Mouse (Mus musculus) heart, embryonic 16.5 days (tissue): ENCODE measurements at regions not wholly inside any gene's neighbourhood (a gene's known extent, or its start where the extent isn't known, plus 50 kb on each side); places are given as distances from the start of the nearest gene placed in this dataset.

ENCODE experiments used
- ATAC-seq: fragments of 200-750 bp; cut with Nextera tagmentation; replicated peaks from 2 replicates; pipeline ENCODE4 v1.8.0; 2017; ENCODE audit warnings: moderate number of reproducible peaks; ENCODE audit not compliant: insufficient read depth, low FRiP score; ENCODE audit errors: extremely low read depth
- H3K27ac ChIP-seq: fragments of 300-500 bp; sonication (generic); 2 replicates; pipeline ENCODE4 v1.5.1; 2014; ENCODE audit warnings: mild to moderate bottlenecking, low read length, control low read depth, moderate library complexity
- H3K27me3 ChIP-seq: fragments of 300-500 bp; sonication (generic); 2 replicates; pipeline ENCODE4 v1.6.1; 2014; ENCODE audit warnings: low read length, mixed read lengths; ENCODE audit not compliant: control insufficient read depth, insufficient read depth
- H3K36me3 ChIP-seq: fragments of 300-500 bp; sonication (generic); 2 replicates; pipeline ENCODE4 v1.6.1; 2014; ENCODE audit not compliant: control insufficient read depth, insufficient read depth
- H3K4me1 ChIP-seq: fragments of 300-500 bp; sonication (generic); 2 replicates; pipeline ENCODE4 v1.6.1; 2014; ENCODE audit warnings: low read length, mixed read lengths; ENCODE audit not compliant: control insufficient read depth, insufficient read depth
- H3K4me2 ChIP-seq: fragments of 300-500 bp; sonication (generic); 2 replicates; pipeline ENCODE4 v1.6.1; 2014; ENCODE audit warnings: low read depth, mild to moderate bottlenecking, control low read depth, low read length
- H3K4me3 ChIP-seq: fragments of 300-500 bp; sonication (generic); 2 replicates; pipeline ENCODE4 v1.5.1; 2014; ENCODE audit warnings: mild to moderate bottlenecking, control low read depth, low read length
- H3K9ac ChIP-seq: fragments of 300-500 bp; sonication (generic); 2 replicates; pipeline ENCODE4 v1.6.1; 2014; ENCODE audit warnings: low read length, control low read depth
- H3K9me3 ChIP-seq: fragments of 300-500 bp; sonication (generic); replicated peaks from 2 replicates; pipeline ENCODE4 v1.6.1; 2016; ENCODE audit warnings: low read length; ENCODE audit not compliant: control insufficient read depth
- WGBS: fragments of 180-500 bp; shearing (Covaris S2); extraction: QIAGEN DNeasy Blood & Tissue Kit; methylation state at CpG from one replicate; pipeline ENCODE4 v1.1.7; 2014; 5-methylcytosine and 5-hydroxymethylcytosine counted together

DNA sequence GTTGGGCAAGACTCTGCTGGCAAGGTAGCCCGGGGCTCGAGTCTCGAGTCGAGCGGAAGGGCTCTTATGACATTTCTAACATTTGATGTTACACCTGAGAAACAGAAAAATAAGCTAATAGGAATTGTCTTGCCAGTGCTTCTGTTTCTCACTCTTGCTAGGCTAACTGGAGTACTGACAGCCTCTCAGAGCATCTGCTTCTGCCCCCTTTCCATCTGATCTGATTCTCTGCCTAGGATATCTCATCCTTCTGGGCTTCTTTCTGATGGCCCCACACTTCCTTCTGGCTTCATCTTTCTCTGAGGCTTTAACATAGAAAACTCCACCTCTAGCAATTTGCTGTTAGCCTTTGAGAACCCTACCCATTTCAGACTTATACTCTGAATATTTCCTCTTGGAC is 95.0 kb upstream of the Arhgef9 start:
- Histone ChIP-seq H3K4me2 (no peak overlapping the region), H3K27me3 (no peaks in the 10 kb centered on the region), H3K9ac (no peak overlapping the region), H3K27ac (no peak overlapping the region), H3K36me3 (no peaks in the 10 kb centered on the region), H3K9me3 (no peaks in the 10 kb centered on the region), H3K4me1 (no peaks in the 10 kb centered on the region), H3K4me3 (no peak overlapping the region)
- WGBS: 91% methylated on average over 5 of the region's 5 CpGs
- ATAC-seq: no peak

DNA sequence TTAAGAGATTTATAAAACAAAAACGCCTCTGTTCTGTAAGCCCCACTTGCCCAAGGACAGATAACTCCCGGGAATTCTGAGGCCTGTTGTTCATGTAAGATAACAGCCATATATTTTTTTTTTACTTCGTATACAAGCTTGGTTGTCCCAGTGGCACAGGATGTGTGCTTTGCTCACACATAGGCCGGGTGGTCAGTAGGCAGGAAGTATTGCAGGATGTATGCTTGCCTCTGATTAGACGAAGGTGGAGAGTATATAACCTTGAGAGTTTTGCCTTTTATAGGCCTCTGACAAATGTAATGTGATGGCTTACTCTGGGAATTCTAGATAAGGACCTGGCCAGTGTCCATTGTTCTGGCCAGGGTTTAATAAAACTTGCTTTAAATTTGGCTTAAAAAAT is 85.4 kb upstream of the Arhgef9 start:
- Histone ChIP-seq H3K36me3 (no peaks in the 10 kb centered on the region), H3K27me3 (no peaks in the 10 kb centered on the region), H3K9ac (no peak overlapping the region), H3K4me3 (no peak overlapping the region), H3K4me1 (no peaks in the 10 kb centered on the region), H3K9me3 (no peaks in the 10 kb centered on the region), H3K4me2 (no peak overlapping the region), H3K27ac (no peak overlapping the region)
- ATAC-seq: peak; percentile 41; the same call in 1 of the 2 replicates
- WGBS: 34% methylated on average over 5 of the region's 5 CpGs

DNA sequence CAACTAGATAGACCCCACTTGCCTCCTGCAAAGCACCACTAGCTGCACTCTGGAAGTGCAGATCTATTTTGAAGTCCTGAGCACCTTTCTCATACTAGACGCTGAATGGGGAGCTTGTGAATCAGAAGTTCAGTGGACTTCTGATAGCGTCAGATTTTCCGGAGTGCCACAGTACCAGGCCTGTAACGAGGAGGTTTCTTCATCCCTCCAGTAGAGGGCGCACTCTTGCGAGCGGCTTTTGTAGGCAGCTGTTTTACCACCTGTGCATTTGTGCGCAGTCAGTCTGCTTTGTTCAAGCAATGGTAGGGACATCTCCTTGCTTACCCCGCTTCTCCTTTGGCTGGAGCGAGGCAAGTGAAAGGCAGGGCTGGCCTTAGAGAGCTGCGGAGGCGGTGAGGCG is 56.9 kb upstream of the Arhgef9 start:
- H3K4me2 ChIP-seq: no peak overlapping the region
- no peak overlapping the region for H3K9ac ChIP-seq
- no peak overlapping the region for H3K27ac ChIP-seq
- no peaks in the 10 kb centered on the region for H3K4me1 ChIP-seq
- ATAC-seq: no peak
- no peaks in the 10 kb centered on the region for H3K36me3 ChIP-seq
- 36% methylated on average over 13 of the region's 13 CpGs for WGBS
- no peak overlapping the region for H3K4me3 ChIP-seq
- H3K9me3 ChIP-seq: no peaks in the 10 kb centered on the region
- no peaks in the 10 kb centered on the region for H3K27me3 ChIP-seq
